Mouse (Mus musculus) midbrain, embryonic 16.5 days (tissue): ENCODE results near the gene Fancc. TPM values are rescaled to one million over a fixed set of nuclear protein-coding genes. Genes with fewer than 3 reads are reported as not detected.

ENCODE experiments used
- ATAC-seq: fragments of 200-750 bp; cut with Nextera tagmentation; 2 replicates; pipeline ENCODE4 v1.8.0; 2017; ENCODE audit warnings: moderate TSS enrichment
- H3K27ac ChIP-seq: fragments of 300-500 bp; sonication (generic); 2 replicates; pipeline ENCODE4 v1.5.1; 2014; ENCODE audit warnings: mild to moderate bottlenecking, low read length, mixed read lengths
- H3K27me3 ChIP-seq: fragments of 300-500 bp; sonication (generic); 2 replicates; pipeline ENCODE4 v1.6.1; 2014; ENCODE audit warnings: low read depth, low read length, mixed read lengths; ENCODE audit not compliant: control insufficient read depth, insufficient read depth
- H3K36me3 ChIP-seq: fragments of 300-500 bp; sonication (generic); 2 replicates; pipeline ENCODE4 v1.6.1; 2014; ENCODE audit warnings: mild to moderate bottlenecking, low read length, moderate library complexity, mixed read lengths; ENCODE audit not compliant: control insufficient read depth, insufficient read depth
- H3K4me1 ChIP-seq: fragments of 300-500 bp; sonication (generic); 2 replicates; pipeline ENCODE4 v1.6.1; 2014; ENCODE audit warnings: mild to moderate bottlenecking, low read length, mixed read lengths; ENCODE audit not compliant: control insufficient read depth, insufficient read depth
- H3K4me2 ChIP-seq: fragments of 300-500 bp; sonication (generic); 2 replicates; pipeline ENCODE4 v1.6.1; 2014; ENCODE audit warnings: mild to moderate bottlenecking, low read length, mixed read lengths
- H3K4me3 ChIP-seq: fragments of 300-500 bp; sonication (generic); 2 replicates; pipeline ENCODE4 v1.5.1; 2014; ENCODE audit warnings: low read depth, mild to moderate bottlenecking, low read length, moderate library complexity, mixed read lengths
- H3K9ac ChIP-seq: fragments of 300-500 bp; sonication (generic); 2 replicates; pipeline ENCODE4 v1.6.1; 2014; ENCODE audit warnings: low read depth, low read length, mixed read lengths
- H3K9me3 ChIP-seq: fragments of 300-500 bp; sonication (generic); replicated peaks from 2 replicates; pipeline ENCODE4 v1.6.1; 2014; ENCODE audit warnings: mild to moderate bottlenecking, low read length, mixed read lengths; ENCODE audit not compliant: control insufficient read depth, poor library complexity, severe bottlenecking
- WGBS: fragments of 180-500 bp; shearing (Covaris S2); extraction: QIAGEN DNeasy Blood & Tissue Kit; methylation state at CpG from one replicate; pipeline ENCODE4 v1.1.7; 2014; 5-methylcytosine and 5-hydroxymethylcytosine counted together
- polyA plus RNA-seq: library from polyadenylated mRNA; unstranded; fragments of >200 nt; fragmentation: Nextera tagmentation; extraction: Ambion mirVana; gene quantifications from 2 replicates; pipeline ENCODE4 v1.2.1, GENCODE M21; 2015

Gene Fancc
- 14.2 and 15.2 TPM in 2 replicates for polyA plus RNA-seq

DNA sequence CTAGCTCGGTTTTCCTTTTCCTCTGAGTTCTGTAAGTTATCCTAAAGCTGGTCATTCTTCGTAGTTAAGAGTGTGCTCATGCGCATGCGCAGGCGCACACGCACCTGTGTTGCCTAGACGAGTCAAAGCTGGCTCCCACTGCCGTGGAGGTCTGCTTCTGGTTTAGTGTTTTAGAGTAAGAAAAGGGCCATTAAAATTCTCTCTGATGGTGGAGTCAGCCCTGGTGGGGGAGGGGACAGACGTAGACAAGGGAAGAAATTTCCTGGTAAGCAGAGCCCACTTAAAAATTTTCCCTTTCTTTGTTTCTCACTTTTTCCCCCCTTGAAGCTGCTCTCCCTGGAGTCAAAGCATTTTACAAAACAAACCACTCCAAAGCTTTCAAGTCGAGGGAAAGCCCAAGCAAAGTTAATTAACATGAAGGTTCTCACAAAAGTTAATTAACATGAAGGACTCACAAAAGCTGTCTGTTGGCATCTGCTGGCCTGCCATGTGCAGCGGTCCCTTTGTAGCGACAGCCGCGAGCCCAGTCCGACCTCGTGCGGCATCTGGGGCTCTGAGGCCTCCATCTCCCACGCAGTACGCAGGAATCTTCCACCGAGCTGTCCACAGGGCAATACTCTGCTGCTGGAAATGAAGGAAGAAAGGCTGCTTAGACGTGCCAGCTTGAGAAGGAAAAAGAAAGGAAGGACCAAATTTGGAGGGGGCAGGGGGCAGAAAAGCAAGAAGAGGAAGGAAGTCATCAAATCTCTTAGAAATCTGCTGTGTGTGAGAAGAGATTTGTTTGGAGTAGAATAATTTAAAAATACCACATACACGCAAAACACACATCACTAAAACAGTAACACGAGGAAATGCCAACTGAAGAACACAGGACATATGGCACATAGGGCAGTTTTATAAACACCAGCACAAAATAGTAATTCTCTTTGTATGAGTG, at the start of gene Fancc:
Gene Fancc (minus strand): TSS at position 633 of the 937 bp plus-strand sequence.
- Histone ChIP-seq H3K4me1 (peaks cover 3% of the 10 kb centered on the region; the same call in 1 of the 2 replicates), H3K9me3 (no peaks in the 10 kb centered on the region), H3K4me3 (no peak within 1 kb of the TSS), H3K36me3 (no peaks in the 10 kb centered on the region), H3K27me3 (no peaks in the 10 kb centered on the region), H3K4me2 (peak within 1 kb of the TSS; percentile 20), H3K9ac (peak within 1 kb of the TSS; percentile 5; the same call in 1 of the 2 replicates), H3K27ac (no peak within 1 kb of the TSS)
- ATAC-seq: peak; percentile 86
- 20% methylated on average over 23 of the region's 23 CpGs for WGBS

DNA sequence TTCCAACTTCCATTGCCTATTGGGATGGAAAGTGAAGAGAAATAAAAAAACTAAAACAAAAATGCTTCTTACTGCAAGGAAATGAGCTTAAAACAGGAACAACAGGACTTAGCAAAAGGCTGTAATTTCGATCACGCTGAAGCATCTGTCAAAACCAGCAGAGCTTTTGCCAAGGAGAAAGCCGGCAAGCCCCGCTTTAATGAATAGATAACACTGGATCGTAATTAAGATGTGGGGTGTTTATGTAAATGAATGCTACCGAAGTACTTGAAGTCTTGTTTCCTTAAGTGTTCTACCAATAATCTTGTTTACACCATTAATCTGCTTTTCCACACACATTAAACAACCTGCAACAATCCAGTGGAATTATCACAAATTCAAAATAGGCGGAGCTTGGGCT, 48.2 kb upstream of the Fancc start:
- Histone ChIP-seq H3K36me3 (peaks cover 15% of the 10 kb centered on the region), H3K27ac (no peak overlapping the region), H3K4me3 (no peak overlapping the region), H3K4me1 (peaks cover 8% of the 10 kb centered on the region; the same call in 1 of the 2 replicates), H3K9ac (no peak overlapping the region), H3K4me2 (no peak overlapping the region), H3K27me3 (no peaks in the 10 kb centered on the region), H3K9me3 (no peaks in the 10 kb centered on the region)
- 42% methylated on average over 7 of the region's 7 CpGs for WGBS
- ATAC-seq: no peak

DNA sequence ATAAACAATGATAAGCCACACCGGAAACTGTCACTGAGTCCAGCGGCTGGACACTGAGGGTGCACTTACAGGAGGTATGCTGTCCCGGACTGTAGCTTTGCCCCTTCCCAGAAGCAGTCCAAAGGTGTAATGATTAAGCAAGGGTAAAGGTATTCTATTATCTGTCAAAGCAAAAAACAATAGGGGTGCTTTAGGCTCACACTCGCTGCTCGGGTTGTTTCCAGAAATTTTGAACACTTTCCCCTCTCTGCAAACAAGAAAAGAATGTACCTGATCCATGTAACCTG, 47.8 kb upstream of the Fancc start:
- peaks cover 8% of the 10 kb centered on the region; the same call in 1 of the 2 replicates for H3K4me1 ChIP-seq
- H3K36me3 ChIP-seq: peaks cover 17% of the 10 kb centered on the region
- no peaks in the 10 kb centered on the region for H3K27me3 ChIP-seq
- H3K4me3 ChIP-seq: no peak overlapping the region
- no peak overlapping the region for H3K4me2 ChIP-seq
- no peak overlapping the region for H3K27ac ChIP-seq
- no peak for ATAC-seq
- no peak overlapping the region for H3K9ac ChIP-seq
- no peaks in the 10 kb centered on the region for H3K9me3 ChIP-seq
- 34% methylated on average over 5 of the region's 5 CpGs for WGBS

DNA sequence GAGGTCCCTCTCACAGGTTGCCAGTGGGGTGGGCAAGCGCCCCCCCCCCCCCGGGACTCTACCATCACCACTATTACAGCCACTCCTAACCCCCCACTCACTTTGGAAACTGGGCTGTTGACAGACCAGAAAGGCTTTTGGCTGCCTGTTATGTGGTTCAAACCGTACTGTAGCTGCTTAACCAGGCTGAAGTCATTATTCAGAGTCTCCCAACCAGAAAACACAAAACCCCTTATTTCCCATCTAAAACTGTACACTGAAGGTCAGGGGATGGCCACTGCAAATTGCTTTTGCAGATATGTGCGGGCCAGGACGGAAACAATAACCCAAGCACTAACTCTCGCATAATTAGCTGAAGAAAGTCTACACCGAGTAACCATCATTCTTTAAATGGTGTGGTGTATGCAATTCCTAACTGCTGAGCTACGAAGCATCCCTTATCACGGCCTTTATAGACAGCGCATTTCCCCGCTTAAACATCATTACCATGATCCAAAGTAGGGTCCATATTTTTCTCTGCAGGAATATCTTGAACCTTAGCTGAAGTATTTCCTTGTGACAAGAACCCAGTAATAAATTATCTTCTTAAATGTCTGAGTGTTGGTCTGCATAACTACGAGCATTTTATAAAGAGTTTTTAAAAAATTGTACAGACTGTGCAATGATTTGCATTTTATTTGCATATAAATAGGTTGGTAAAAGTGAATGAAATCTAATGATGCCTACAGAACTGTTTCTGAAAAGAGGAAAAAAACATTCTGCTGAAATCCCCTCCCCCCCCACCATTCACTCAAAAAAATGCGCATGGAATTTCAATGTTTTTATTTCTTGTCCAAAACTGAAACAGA, 47.3 kb upstream of the Fancc start:
- Histone ChIP-seq H3K27ac (no peak overlapping the region), H3K4me1 (peaks cover 6% of the 10 kb centered on the region; the same call in 1 of the 2 replicates), H3K4me2 (no peak overlapping the region), H3K27me3 (no peaks in the 10 kb centered on the region), H3K4me3 (no peak overlapping the region), H3K9me3 (no peaks in the 10 kb centered on the region), H3K9ac (no peak overlapping the region), H3K36me3 (peaks cover 23% of the 10 kb centered on the region)
- WGBS: 45% methylated on average over 13 of the region's 13 CpGs
- ATAC-seq: no peak

DNA sequence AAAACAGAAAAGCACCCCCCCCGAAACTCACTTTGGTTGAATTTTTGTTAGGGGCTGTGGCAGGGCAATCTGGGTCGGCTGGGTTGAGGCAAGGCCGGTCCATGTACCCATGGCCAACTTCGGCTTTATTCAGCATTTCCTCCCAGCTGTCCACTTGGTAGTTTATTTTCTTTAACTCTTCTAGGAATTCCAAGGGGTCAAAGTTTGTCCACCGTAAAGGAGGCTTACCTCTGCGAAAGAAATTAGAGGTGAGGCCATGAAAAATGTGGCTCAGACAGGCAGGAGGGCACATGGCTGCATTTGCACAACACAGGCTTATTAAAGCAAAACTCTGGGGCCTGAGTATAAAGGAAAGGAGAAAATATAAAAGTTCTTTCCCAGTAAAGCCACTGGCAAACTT, 46.4 kb upstream of the Fancc start:
- peaks cover 6% of the 10 kb centered on the region; the same call in 1 of the 2 replicates for H3K4me1 ChIP-seq
- WGBS: 70% methylated on average over 6 of the region's 6 CpGs
- no peak overlapping the region for H3K4me2 ChIP-seq
- peaks cover 30% of the 10 kb centered on the region for H3K36me3 ChIP-seq
- no peaks in the 10 kb centered on the region for H3K9me3 ChIP-seq
- H3K27me3 ChIP-seq: no peaks in the 10 kb centered on the region
- H3K9ac ChIP-seq: no peak overlapping the region
- H3K4me3 ChIP-seq: no peak overlapping the region
- no peak overlapping the region for H3K27ac ChIP-seq
- ATAC-seq: no peak

DNA sequence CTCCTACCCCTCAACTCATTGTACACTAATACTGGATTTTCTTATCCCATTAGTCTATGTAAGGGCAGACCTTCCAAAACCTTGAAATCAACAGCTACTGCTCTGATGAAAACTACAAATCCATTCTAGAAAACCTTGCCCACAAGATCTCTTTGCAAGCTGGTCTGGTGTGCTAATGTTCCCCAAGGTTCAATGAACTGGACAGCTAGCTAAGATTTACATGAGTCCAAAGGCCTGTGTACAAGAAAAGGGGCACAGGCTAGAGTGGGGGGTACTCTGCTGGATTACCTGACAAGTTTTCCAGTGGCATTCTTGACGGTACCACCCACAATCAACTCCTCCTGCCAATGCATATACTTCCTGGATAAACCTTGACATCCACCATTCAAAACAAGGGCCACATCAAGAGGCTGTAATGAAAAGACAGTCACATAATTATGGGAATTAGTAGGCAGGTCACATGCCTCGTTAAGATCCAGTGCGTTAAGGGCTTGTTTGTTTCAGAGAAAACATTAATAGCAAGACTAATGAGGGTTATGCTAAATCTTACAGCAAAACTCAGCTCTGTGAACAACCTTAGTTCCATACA, 45.8 kb upstream of the Fancc start:
- 0 out of 2 replicates have a peak, but pooled peaks cover 6% of the 10 kb centered on the region for H3K4me1 ChIP-seq
- no peak overlapping the region for H3K9ac ChIP-seq
- no peak overlapping the region for H3K27ac ChIP-seq
- H3K9me3 ChIP-seq: no peaks in the 10 kb centered on the region
- H3K27me3 ChIP-seq: no peaks in the 10 kb centered on the region
- H3K36me3 ChIP-seq: peaks cover 33% of the 10 kb centered on the region
- no peak overlapping the region for H3K4me2 ChIP-seq
- 55% methylated on average over 3 of the region's 3 CpGs for WGBS
- ATAC-seq: no peak
- H3K4me3 ChIP-seq: no peak overlapping the region

DNA sequence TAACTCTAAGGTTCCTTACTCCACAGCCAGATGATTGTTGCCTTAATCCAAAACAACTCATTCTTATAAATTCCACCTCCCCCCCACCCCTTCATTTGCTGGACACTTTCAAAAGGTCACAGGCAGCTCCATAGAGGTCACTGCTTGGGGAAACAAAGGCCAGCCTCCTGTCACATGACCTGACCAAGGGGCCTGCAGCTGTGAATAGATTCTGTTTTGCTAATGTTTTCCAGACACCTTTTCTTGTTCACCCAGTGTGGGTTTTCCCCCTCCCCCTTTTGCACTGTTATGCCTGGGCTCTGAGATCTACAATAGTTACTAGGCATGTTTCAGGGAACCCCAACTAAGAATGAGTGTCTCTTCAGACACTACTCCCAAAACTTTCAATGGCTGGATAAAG, 44.4 kb upstream of the Fancc start:
- no peaks in the 10 kb centered on the region for H3K27me3 ChIP-seq
- H3K4me2 ChIP-seq: no peak overlapping the region
- H3K4me3 ChIP-seq: no peak overlapping the region
- H3K36me3 ChIP-seq: peaks cover 33% of the 10 kb centered on the region
- 0 out of 2 replicates have a peak, but pooled peaks cover 6% of the 10 kb centered on the region for H3K4me1 ChIP-seq
- no peaks in the 10 kb centered on the region for H3K9me3 ChIP-seq
- ATAC-seq: no peak
- H3K27ac ChIP-seq: no peak overlapping the region
- no peak overlapping the region for H3K9ac ChIP-seq

DNA sequence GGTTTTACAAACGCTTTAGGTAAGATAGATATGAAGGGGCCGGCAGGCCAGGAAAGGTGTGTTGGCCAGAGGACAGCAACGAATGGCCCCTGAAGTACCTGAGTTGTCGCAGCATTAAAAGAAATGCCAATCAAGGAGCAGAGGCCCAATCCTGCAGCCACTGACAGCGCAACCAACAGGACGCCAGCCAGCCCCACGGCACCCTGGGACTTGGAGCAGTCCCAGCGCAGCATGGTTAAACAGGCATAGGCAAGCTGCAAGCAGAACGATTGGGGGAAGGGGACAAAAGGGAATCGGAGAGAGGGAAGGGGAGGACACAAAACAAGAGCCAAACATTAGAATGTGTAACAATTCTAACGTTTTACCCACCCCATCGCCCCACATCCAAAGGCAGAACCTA, 43.5 kb upstream of the Fancc start:
- Histone ChIP-seq H3K27ac (no peak overlapping the region), H3K27me3 (no peaks in the 10 kb centered on the region), H3K9me3 (no peaks in the 10 kb centered on the region), H3K4me1 (0 out of 2 replicates have a peak, but pooled peaks cover 6% of the 10 kb centered on the region), H3K4me3 (no peak overlapping the region), H3K36me3 (peaks cover 33% of the 10 kb centered on the region), H3K9ac (no peak overlapping the region), H3K4me2 (no peak overlapping the region)
- no peak for ATAC-seq
- WGBS: 90% methylated on average over 12 of the region's 12 CpGs
